Mouse (Mus musculus): ENCODE results near the gene Hepacam2. TPM values are rescaled to one million over a fixed set of nuclear protein-coding genes. Genes with fewer than 3 reads are reported as not detected.

Gene Hepacam2
- polyA plus RNA-seq, 1 experiment from 2014 or later = 0.08 TPM

- Histone ChIP-seq H3K36me3 (no peaks in the 10 kb centered on the region), H3K4me2 (no peak overlapping the region), H3K9me3 (replicated peaks) (no peaks in the 10 kb centered on the region), H3K4me1 (replicated peaks) (no peaks in the 10 kb centered on the region), H3K27ac (no peak overlapping the region), H3K9ac (no peak overlapping the region), H3K4me3 (no peak overlapping the region), H3K27me3 (no peaks in the 10 kb centered on the region)
- ATAC-seq (replicated peaks; ENCODE audit: insufficient number of reproducible peaks, insufficient read depth, low FRiP score, low read depth) = no peak
- WGBS = 63% methylated on average over 4 of the region's 4 CpGs
These were observed 9.0 kb upstream of the Hepacam2 start for GRCm38 (mm10) chr6:3507078-3507477.

GRCm38 (mm10) chr6:3505289-3505688 lies 7.2 kb upstream of the Hepacam2 start:
- no peaks in the 10 kb centered on the region for H3K4me1 ChIP-seq (replicated peaks)
- no peaks in the 10 kb centered on the region for H3K27me3 ChIP-seq
- no peaks in the 10 kb centered on the region for H3K9me3 ChIP-seq (replicated peaks)
- ATAC-seq (replicated peaks; ENCODE audit: insufficient number of reproducible peaks, insufficient read depth, low FRiP score, low read depth) = no peak
- WGBS = 81% methylated on average over 5 of the region's 5 CpGs
- H3K27ac ChIP-seq = no peak overlapping the region
- no peaks in the 10 kb centered on the region for H3K36me3 ChIP-seq
- H3K9ac ChIP-seq = no peak overlapping the region
- no peak overlapping the region for H3K4me2 ChIP-seq
- H3K4me3 ChIP-seq = no peak overlapping the region

GRCm38 (mm10) chr6:3500286-3500685 lies 2.2 kb upstream of the Hepacam2 start:
- Histone ChIP-seq H3K4me2 (no peak overlapping the region), H3K4me1 (replicated peaks) (peaks cover 7% of the 10 kb centered on the region; the same call in 1 of the 2 replicates), H3K4me3 (no peak overlapping the region), H3K27me3 (no peaks in the 10 kb centered on the region), H3K36me3 (no peaks in the 10 kb centered on the region), H3K9me3 (replicated peaks) (no peaks in the 10 kb centered on the region), H3K9ac (no peak overlapping the region), H3K27ac (no peak overlapping the region)
- no peak for ATAC-seq (replicated peaks; ENCODE audit: insufficient number of reproducible peaks, insufficient read depth, low FRiP score, low read depth)
- 87% methylated on average over 3 of the region's 3 CpGs for WGBS

- no peak overlapping the region for H3K4me2 ChIP-seq
- H3K4me1 ChIP-seq (replicated peaks) = peaks cover 7% of the 10 kb centered on the region; the same call in 1 of the 2 replicates
- ATAC-seq (replicated peaks; ENCODE audit: insufficient number of reproducible peaks, insufficient read depth, low FRiP score, low read depth) = no peak
- no peak overlapping the region for H3K4me3 ChIP-seq
- 2% methylated on average over 2 of the region's 2 CpGs for WGBS
- no peak overlapping the region for H3K27ac ChIP-seq
- no peak overlapping the region for H3K9ac ChIP-seq
- H3K9me3 ChIP-seq (replicated peaks) = no peaks in the 10 kb centered on the region
- no peaks in the 10 kb centered on the region for H3K36me3 ChIP-seq
- peaks cover 4% of the 10 kb centered on the region; the same call in 1 of the 2 replicates for H3K27me3 ChIP-seq
These were observed 1.9 kb downstream of the Hepacam2 start for GRCm38 (mm10) chr6:3496210-3496609.

- 75% methylated on average over 5 of the region's 5 CpGs for WGBS
- no peaks in the 10 kb centered on the region for H3K9me3 ChIP-seq (replicated peaks)
- H3K27ac ChIP-seq = no peak overlapping the region
- no peak overlapping the region for H3K4me2 ChIP-seq
- peaks cover 7% of the 10 kb centered on the region; the same call in 1 of the 2 replicates for H3K4me1 ChIP-seq (replicated peaks)
- no peak overlapping the region for H3K9ac ChIP-seq
- H3K4me3 ChIP-seq = no peak overlapping the region
- ATAC-seq (replicated peaks; ENCODE audit: insufficient number of reproducible peaks, insufficient read depth, low FRiP score, low read depth) = no peak
- H3K36me3 ChIP-seq = no peaks in the 10 kb centered on the region
- H3K27me3 ChIP-seq = peaks cover 4% of the 10 kb centered on the region; the same call in 1 of the 2 replicates
These were observed 3.8 kb downstream of the Hepacam2 start for GRCm38 (mm10) chr6:3494285-3494684.

- Histone ChIP-seq H3K36me3 (no peaks in the 10 kb centered on the region), H3K4me1 (replicated peaks) (no peaks in the 10 kb centered on the region), H3K27me3 (no peaks in the 10 kb centered on the region), H3K27ac (no peak overlapping the region), H3K4me2 (no peak overlapping the region), H3K9me3 (replicated peaks) (no peaks in the 10 kb centered on the region), H3K9ac (no peak overlapping the region), H3K4me3 (no peak overlapping the region)
- WGBS = 82% methylated on average over 1 of the region's 1 CpGs
- no peak for ATAC-seq (replicated peaks; ENCODE audit: insufficient number of reproducible peaks, insufficient read depth, low FRiP score, low read depth)
These were observed 10.7 kb downstream of the Hepacam2 start for GRCm38 (mm10) chr6:3487355-3487754.

GRCm38 (mm10) chr6:3485133-3485532 lies 13.0 kb downstream of the Hepacam2 start:
- Histone ChIP-seq H3K36me3 (no peaks in the 10 kb centered on the region), H3K4me2 (no peak overlapping the region), H3K4me1 (replicated peaks) (no peaks in the 10 kb centered on the region), H3K4me3 (no peak overlapping the region), H3K27me3 (no peaks in the 10 kb centered on the region), H3K27ac (no peak overlapping the region), H3K9ac (no peak overlapping the region), H3K9me3 (replicated peaks) (no peaks in the 10 kb centered on the region)
- ATAC-seq (replicated peaks; ENCODE audit: insufficient number of reproducible peaks, insufficient read depth, low FRiP score, low read depth) = no peak
- 62% methylated on average over 3 of the region's 3 CpGs for WGBS

GRCm38 (mm10) chr6:3481705-3482104 lies 16.4 kb downstream of the Hepacam2 start:
- Histone ChIP-seq H3K27ac (no peak overlapping the region), H3K9ac (no peak overlapping the region), H3K4me1 (replicated peaks) (no peaks in the 10 kb centered on the region), H3K4me2 (no peak overlapping the region), H3K9me3 (replicated peaks) (no peaks in the 10 kb centered on the region), H3K36me3 (no peaks in the 10 kb centered on the region), H3K4me3 (no peak overlapping the region), H3K27me3 (no peaks in the 10 kb centered on the region)
- no peak for ATAC-seq (replicated peaks; ENCODE audit: insufficient number of reproducible peaks, insufficient read depth, low FRiP score, low read depth)
- 54% methylated on average over 3 of the region's 3 CpGs for WGBS

- Histone ChIP-seq H3K4me3 (no peak overlapping the region), H3K9ac (no peak overlapping the region), H3K4me1 (replicated peaks) (no peaks in the 10 kb centered on the region), H3K27ac (no peak overlapping the region), H3K27me3 (no peaks in the 10 kb centered on the region), H3K36me3 (no peaks in the 10 kb centered on the region), H3K4me2 (no peak overlapping the region), H3K9me3 (replicated peaks) (no peaks in the 10 kb centered on the region)
- 69% methylated on average over 5 of the region's 5 CpGs for WGBS
- no peak for ATAC-seq (replicated peaks; ENCODE audit: insufficient number of reproducible peaks, insufficient read depth, low FRiP score, low read depth)
These were observed 18.2 kb downstream of the Hepacam2 start for GRCm38 (mm10) chr6:3479853-3480252.

- H3K4me1 ChIP-seq (replicated peaks) = no peaks in the 10 kb centered on the region
- no peaks in the 10 kb centered on the region for H3K9me3 ChIP-seq (replicated peaks)
- no peak overlapping the region for H3K9ac ChIP-seq
- no peaks in the 10 kb centered on the region for H3K36me3 ChIP-seq
- WGBS = 57% methylated on average over 2 of the region's 2 CpGs
- no peak overlapping the region for H3K27ac ChIP-seq
- no peaks in the 10 kb centered on the region for H3K27me3 ChIP-seq
- H3K4me2 ChIP-seq = no peak overlapping the region
- no peak for ATAC-seq (replicated peaks; ENCODE audit: insufficient number of reproducible peaks, insufficient read depth, low FRiP score, low read depth)
- no peak overlapping the region for H3K4me3 ChIP-seq
These were observed 21.8 kb downstream of the Hepacam2 start for GRCm38 (mm10) chr6:3476299-3476698.

- Histone ChIP-seq H3K4me1 (replicated peaks) (no peaks in the 10 kb centered on the region), H3K9me3 (replicated peaks) (no peaks in the 10 kb centered on the region), H3K9ac (no peak overlapping the region), H3K36me3 (no peaks in the 10 kb centered on the region), H3K4me2 (no peak overlapping the region), H3K27ac (no peak overlapping the region), H3K4me3 (no peak overlapping the region), H3K27me3 (no peaks in the 10 kb centered on the region)
- ATAC-seq (replicated peaks; ENCODE audit: insufficient number of reproducible peaks, insufficient read depth, low FRiP score, low read depth) = no peak
- WGBS = 59% methylated on average over 2 of the region's 2 CpGs
These were observed 27.4 kb downstream of the Hepacam2 start for GRCm38 (mm10) chr6:3470706-3471105.

GRCm38 (mm10) chr6:3468627-3469026 lies 29.5 kb downstream of the Hepacam2 start:
- no peaks in the 10 kb centered on the region for H3K4me1 ChIP-seq (replicated peaks)
- H3K9ac ChIP-seq = no peak overlapping the region
- no peaks in the 10 kb centered on the region for H3K27me3 ChIP-seq
- H3K9me3 ChIP-seq (replicated peaks) = no peaks in the 10 kb centered on the region
- no peak overlapping the region for H3K27ac ChIP-seq
- no peak overlapping the region for H3K4me2 ChIP-seq
- no peak for ATAC-seq (replicated peaks; ENCODE audit: insufficient number of reproducible peaks, insufficient read depth, low FRiP score, low read depth)
- no peaks in the 10 kb centered on the region for H3K36me3 ChIP-seq
- H3K4me3 ChIP-seq = no peak overlapping the region
- 51% methylated on average over 1 of the region's 1 CpGs for WGBS

All from heart, embryonic 15.5 days (tissue).